Mouse (Mus musculus): ENCODE results near the gene Bicdl1. TPM values are rescaled to one million over a fixed set of nuclear protein-coding genes. Genes with fewer than 3 reads are reported as not detected.
A peak's percentile ranks its signal among the peaks of the same experiment; 100 is the strongest.

Gene Bicdl1
- polyA plus RNA-seq, 1 experiment = 2.4 TPM

DNA sequence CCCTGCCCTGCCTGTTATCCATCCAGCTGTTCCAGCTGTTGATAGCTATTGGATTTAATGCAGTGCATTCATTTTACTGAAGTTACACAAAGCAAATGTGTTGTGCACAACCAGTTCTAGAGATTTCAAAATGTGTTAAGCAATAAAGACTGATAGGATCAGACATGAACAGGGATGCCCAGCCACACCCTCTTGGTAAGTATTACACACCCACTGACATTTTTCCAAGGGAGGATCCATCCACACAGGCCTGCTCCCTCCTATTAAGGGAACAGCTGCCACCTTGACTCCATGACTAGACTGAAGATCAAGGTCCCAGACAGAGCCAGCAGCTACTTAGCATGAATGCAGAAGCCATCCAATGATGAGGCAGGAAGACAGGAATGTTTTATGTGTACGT is 74.2 kb downstream of the Bicdl1 start:
- H3K79me3 ChIP-seq (ENCODE audit: low read depth) = no peaks in the 10 kb centered on the region
- H3ac ChIP-seq (ENCODE audit: control insufficient read depth, insufficient read length, low read depth) = no peak overlapping the region
- H3K4me3 ChIP-seq (ENCODE audit: insufficient read depth, poor library complexity, severe bottlenecking) = no peak overlapping the region
- H3K27me3 ChIP-seq (ENCODE audit: control insufficient read depth, insufficient read depth, insufficient read length) = peaks cover 19% of the 10 kb centered on the region
- no peaks in the 10 kb centered on the region for H3K79me2 ChIP-seq (ENCODE audit: control insufficient read depth, insufficient read depth)
- H3K36me3 ChIP-seq (ENCODE audit: control insufficient read depth, insufficient read depth) = no peaks in the 10 kb centered on the region
- no peak for TF ChIP-seq USF1 (IDR thresholded peaks at IDR 0.05; ENCODE audit: low read depth)
- no peak for TF ChIP-seq FOSL1 (IDR thresholded peaks at IDR 0.05; ENCODE audit: insufficient read depth, low read length, poor library complexity, severe bottlenecking)
- no peak for TF ChIP-seq CTCF (IDR thresholded peaks at IDR 0.05; ENCODE audit: control insufficient read depth, insufficient read depth, insufficient read length)
- TF ChIP-seq MYOG (IDR thresholded peaks at IDR 0.05; ENCODE audit: control insufficient read depth, extremely low read depth, insufficient read length) = no peak
- no peak for TF ChIP-seq CEBPB (IDR thresholded peaks at IDR 0.05; ENCODE audit: low read depth)
- TF ChIP-seq MAX (IDR thresholded peaks at IDR 0.05) = no peak
- no peak for TF ChIP-seq MYOD1 (IDR thresholded peaks at IDR 0.05; ENCODE audit: control insufficient read depth, insufficient read length, low read depth)

DNA sequence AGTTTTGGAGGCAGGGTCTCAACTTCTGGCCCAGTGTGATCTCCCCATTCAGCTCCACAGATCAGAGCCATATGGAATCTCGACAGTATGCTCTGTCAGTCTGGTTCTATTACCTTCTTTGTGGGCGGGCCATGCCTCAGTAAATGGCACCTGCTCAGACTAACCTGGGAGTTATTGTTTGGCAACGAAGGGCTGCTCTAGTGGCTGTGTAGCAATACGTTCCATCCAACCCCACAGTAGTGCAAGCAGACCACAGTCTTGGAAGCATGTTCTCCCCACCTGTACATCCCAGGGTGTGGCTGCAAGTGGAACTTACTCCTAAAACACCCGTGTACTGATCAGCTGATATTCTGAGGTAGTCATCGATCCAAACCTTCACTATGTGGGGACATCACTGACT is 74.7 kb downstream of the Bicdl1 start:
- H3K4me3 ChIP-seq (ENCODE audit: insufficient read depth, poor library complexity, severe bottlenecking) = no peak overlapping the region
- H3ac ChIP-seq (ENCODE audit: control insufficient read depth, insufficient read length, low read depth) = no peak overlapping the region
- H3K79me2 ChIP-seq (ENCODE audit: control insufficient read depth, insufficient read depth) = no peaks in the 10 kb centered on the region
- H3K27me3 ChIP-seq (ENCODE audit: control insufficient read depth, insufficient read depth, insufficient read length) = peaks cover 16% of the 10 kb centered on the region
- no peaks in the 10 kb centered on the region for H3K36me3 ChIP-seq (ENCODE audit: control insufficient read depth, insufficient read depth)
- no peaks in the 10 kb centered on the region for H3K79me3 ChIP-seq (ENCODE audit: low read depth)
- TF ChIP-seq FOSL1 (IDR thresholded peaks at IDR 0.05; ENCODE audit: insufficient read depth, low read length, poor library complexity, severe bottlenecking) = no peak
- no peak for TF ChIP-seq USF1 (IDR thresholded peaks at IDR 0.05; ENCODE audit: low read depth)
- no peak for TF ChIP-seq CEBPB (IDR thresholded peaks at IDR 0.05; ENCODE audit: low read depth)
- no peak for TF ChIP-seq CTCF (IDR thresholded peaks at IDR 0.05; ENCODE audit: control insufficient read depth, insufficient read depth, insufficient read length)
- TF ChIP-seq MYOG (IDR thresholded peaks at IDR 0.05; ENCODE audit: control insufficient read depth, extremely low read depth, insufficient read length) = no peak
- TF ChIP-seq MAX (IDR thresholded peaks at IDR 0.05) = no peak
- no peak for TF ChIP-seq MYOD1 (IDR thresholded peaks at IDR 0.05; ENCODE audit: control insufficient read depth, insufficient read length, low read depth)

DNA sequence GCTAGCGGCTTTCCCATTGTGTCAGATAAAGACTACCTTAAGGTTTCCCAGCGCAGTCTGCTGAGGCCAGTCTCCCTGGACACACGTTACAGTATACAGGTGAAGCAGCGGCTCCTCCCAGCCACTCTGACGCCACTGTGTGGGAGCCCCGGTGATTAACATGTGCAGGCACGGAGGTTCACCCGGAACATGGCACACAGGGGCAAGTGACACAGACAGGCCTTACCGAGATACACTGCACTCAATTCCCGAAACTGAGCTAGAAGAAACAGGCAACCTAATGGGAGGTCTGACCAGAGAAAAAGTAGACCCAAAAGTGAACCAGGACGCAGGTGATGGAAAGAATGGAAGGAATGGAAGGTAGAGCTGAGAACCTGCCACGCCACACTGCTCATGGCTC is 77.6 kb downstream of the Bicdl1 start:
- H3K27me3 ChIP-seq (ENCODE audit: control insufficient read depth, insufficient read depth, insufficient read length) = no peaks in the 10 kb centered on the region
- H3K36me3 ChIP-seq (ENCODE audit: control insufficient read depth, insufficient read depth) = no peaks in the 10 kb centered on the region
- TF ChIP-seq FOSL1 (IDR thresholded peaks at IDR 0.05; ENCODE audit: insufficient read depth, low read length, poor library complexity, severe bottlenecking) = no peak
- no peak for TF ChIP-seq MYOD1 (IDR thresholded peaks at IDR 0.05; ENCODE audit: control insufficient read depth, insufficient read length, low read depth)
- no peak for TF ChIP-seq MAX (IDR thresholded peaks at IDR 0.05)
- TF ChIP-seq CEBPB (IDR thresholded peaks at IDR 0.05; ENCODE audit: low read depth) = no peak
- TF ChIP-seq USF1 (IDR thresholded peaks at IDR 0.05; ENCODE audit: low read depth) = no peak
- TF ChIP-seq CTCF (IDR thresholded peaks at IDR 0.05; ENCODE audit: control insufficient read depth, insufficient read depth, insufficient read length) = no peak
- no peak for TF ChIP-seq MYOG (IDR thresholded peaks at IDR 0.05; ENCODE audit: control insufficient read depth, extremely low read depth, insufficient read length)
- H3K4me3 ChIP-seq (ENCODE audit: insufficient read depth, poor library complexity, severe bottlenecking) = no peak overlapping the region
- H3K79me3 ChIP-seq (ENCODE audit: low read depth) = no peaks in the 10 kb centered on the region
- no peaks in the 10 kb centered on the region for H3K79me2 ChIP-seq (ENCODE audit: control insufficient read depth, insufficient read depth)
- H3ac ChIP-seq (ENCODE audit: control insufficient read depth, insufficient read length, low read depth) = no peak overlapping the region

DNA sequence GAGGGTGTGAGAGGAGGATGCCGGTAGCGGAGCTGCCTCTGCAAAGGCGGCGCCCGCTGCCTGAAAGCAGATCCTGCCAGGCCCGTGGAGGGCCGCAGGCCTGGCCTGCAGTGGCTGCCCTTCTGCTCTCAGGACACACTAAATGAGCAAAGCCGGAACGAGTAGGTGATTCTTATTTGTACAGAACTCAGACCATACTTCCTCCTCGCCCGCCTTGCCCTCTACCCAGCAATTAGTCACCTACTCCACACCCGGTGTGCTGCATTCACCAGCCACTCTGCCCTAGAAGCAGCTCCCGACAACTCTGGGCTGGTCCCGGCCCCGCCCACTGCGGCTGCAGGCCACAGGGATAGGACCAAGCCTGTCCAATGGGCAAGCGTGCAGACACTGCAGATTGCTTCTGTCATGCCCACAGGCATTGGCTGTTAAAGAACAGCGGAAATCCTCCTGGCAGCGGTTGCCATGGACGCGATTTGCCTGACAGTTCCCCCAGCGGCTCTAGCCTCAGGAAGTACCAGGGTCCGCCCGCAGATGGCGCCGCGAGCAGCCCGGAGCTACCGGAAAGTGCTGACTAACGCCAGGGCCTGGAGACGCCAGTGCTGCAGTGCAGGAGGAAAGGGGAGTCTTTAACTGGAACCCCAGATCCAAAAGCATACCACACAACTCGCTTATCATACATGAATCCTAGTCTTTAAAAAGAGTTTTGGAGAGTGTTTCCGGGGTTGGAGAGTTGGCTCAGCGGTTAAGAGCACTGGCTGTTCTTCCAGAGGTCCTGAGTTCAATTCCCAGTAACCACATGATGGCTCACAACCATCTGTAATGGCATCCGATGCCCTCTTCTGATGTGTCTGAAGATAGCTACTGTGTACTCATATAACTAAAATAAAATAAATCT is 78.5 kb downstream of the Bicdl1 start:
- Histone ChIP-seq H3K79me2 (ENCODE audit: control insufficient read depth, insufficient read depth) (no peaks in the 10 kb centered on the region), H3ac (ENCODE audit: control insufficient read depth, insufficient read length, low read depth) (peak overlapping the region; percentile 74), H3K36me3 (ENCODE audit: control insufficient read depth, insufficient read depth) (peaks cover 2% of the 10 kb centered on the region), H3K4me3 (ENCODE audit: insufficient read depth, poor library complexity, severe bottlenecking) (no peak overlapping the region), H3K27me3 (ENCODE audit: control insufficient read depth, insufficient read depth, insufficient read length) (no peaks in the 10 kb centered on the region), H3K79me3 (ENCODE audit: low read depth) (no peaks in the 10 kb centered on the region)
- TF ChIP-seq MAX (IDR thresholded peaks at IDR 0.05) = no peak
- TF ChIP-seq CTCF (IDR thresholded peaks at IDR 0.05; ENCODE audit: control insufficient read depth, insufficient read depth, insufficient read length) = peak; percentile 90

DNA sequence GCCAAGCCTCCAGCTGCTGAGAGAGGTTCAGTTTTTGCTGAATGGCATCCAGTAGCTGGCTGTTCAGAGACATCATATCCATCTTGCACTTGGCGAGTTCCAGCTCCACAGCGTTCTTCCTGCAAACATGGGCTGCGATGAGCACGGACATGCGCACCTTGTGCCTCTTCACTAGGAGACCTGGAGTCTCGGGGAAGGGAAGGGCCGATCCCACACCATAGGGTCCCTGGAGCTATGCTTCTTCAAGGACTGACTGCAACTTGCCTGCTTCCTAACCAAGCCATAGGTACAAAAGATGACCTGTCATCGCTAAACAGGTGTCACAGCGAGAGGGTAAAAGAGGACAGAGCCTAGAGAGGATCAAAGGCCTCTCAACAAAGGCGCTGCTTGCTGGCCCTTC is 79.6 kb downstream of the Bicdl1 start:
- TF ChIP-seq MAX (IDR thresholded peaks at IDR 0.05) (no peak), CTCF (IDR thresholded peaks at IDR 0.05; ENCODE audit: control insufficient read depth, insufficient read depth, insufficient read length) (no peak), USF1 (IDR thresholded peaks at IDR 0.05; ENCODE audit: low read depth) (no peak), FOSL1 (IDR thresholded peaks at IDR 0.05; ENCODE audit: insufficient read depth, low read length, poor library complexity, severe bottlenecking) (no peak), CEBPB (IDR thresholded peaks at IDR 0.05; ENCODE audit: low read depth) (no peak), MYOG (IDR thresholded peaks at IDR 0.05; ENCODE audit: control insufficient read depth, extremely low read depth, insufficient read length) (no peak), MYOD1 (IDR thresholded peaks at IDR 0.05; ENCODE audit: control insufficient read depth, insufficient read length, low read depth) (no peak)
- Histone ChIP-seq H3ac (ENCODE audit: control insufficient read depth, insufficient read length, low read depth) (no peak overlapping the region), H3K27me3 (ENCODE audit: control insufficient read depth, insufficient read depth, insufficient read length) (no peaks in the 10 kb centered on the region), H3K79me3 (ENCODE audit: low read depth) (no peaks in the 10 kb centered on the region), H3K4me3 (ENCODE audit: insufficient read depth, poor library complexity, severe bottlenecking) (no peak overlapping the region), H3K36me3 (ENCODE audit: control insufficient read depth, insufficient read depth) (peaks cover 8% of the 10 kb centered on the region), H3K79me2 (ENCODE audit: control insufficient read depth, insufficient read depth) (no peaks in the 10 kb centered on the region)
